Mouse (Mus musculus) kidney, adult 2 months (tissue): ENCODE results near the gene Chd3.

Source experiments
- CTCF ChIP-seq: fragments of 200-500 bp; conservative IDR thresholded peaks from 2 replicates; pipeline ENCODE4 v1.5.1; 2011; ENCODE audit warnings: low read depth, mild to moderate bottlenecking, control low read depth, low read length, moderate library complexity, mixed read lengths; ENCODE audit not compliant: insufficient read depth, insufficient read length
- POLR2A ChIP-seq: fragments of 200-500 bp; IDR thresholded peaks from one replicate; pipeline ENCODE4 v1.6.1; 2011; ENCODE audit warnings: low read depth, low read length, control low read depth

GRCm38 (mm10) chr11:69416921-69417448 is 47.8 kb upstream of the Chd3 start:
- TF ChIP-seq CTCF (no peak), POLR2A (no peak)
